Mouse (Mus musculus) embryonic facial prominence, embryonic 14.5 days (tissue): ENCODE data around the gene Smg9. TPM values are rescaled to one million over a fixed set of nuclear protein-coding genes. Genes with fewer than 3 reads are reported as not detected.
A peak's percentile ranks its signal among the peaks of the same experiment; 100 is the strongest.

Experiments
- ATAC-seq: fragments of 200-750 bp; cut with Nextera tagmentation; 2 replicates; pipeline ENCODE4 v1.8.0; 2017; ENCODE audit warnings: low read depth, moderate number of reproducible peaks, moderate TSS enrichment
- DNase-seq: peaks from one replicate; pipeline ENCODE4 v3.0.0-alpha.2; 2015; ENCODE audit warnings: low spot score
- H3K27ac ChIP-seq: fragments of 300-500 bp; sonication (generic); replicated peaks from 2 replicates; pipeline ENCODE4 v1.5.1; 2014; ENCODE audit warnings: low read depth, mild to moderate bottlenecking, low read length, moderate library complexity
- H3K27me3 ChIP-seq: fragments of 300-500 bp; sonication (generic); replicated peaks from 2 replicates; pipeline ENCODE4 v1.6.1; 2014; ENCODE audit warnings: low read length; ENCODE audit not compliant: control insufficient read depth, insufficient read depth
- H3K36me3 ChIP-seq: fragments of 300-500 bp; sonication (generic); 2 replicates; pipeline ENCODE4 v1.6.1; 2014; ENCODE audit warnings: low read length, mixed read lengths; ENCODE audit not compliant: control insufficient read depth, insufficient read depth
- H3K4me1 ChIP-seq: fragments of 300-500 bp; sonication (generic); 2 replicates; pipeline ENCODE4 v1.6.1; 2014; ENCODE audit warnings: antibody characterized with exemption, low read length; ENCODE audit not compliant: control insufficient read depth, insufficient read depth
- H3K4me2 ChIP-seq: fragments of 300-500 bp; sonication (generic); 2 replicates; pipeline ENCODE4 v1.6.1; 2014; ENCODE audit warnings: low read depth, mild to moderate bottlenecking, low read length, moderate library complexity, mixed read lengths
- H3K4me3 ChIP-seq: fragments of 300-500 bp; sonication (generic); 2 replicates; pipeline ENCODE4 v1.5.1; 2014; ENCODE audit warnings: low read depth, mild to moderate bottlenecking, low read length
- H3K9ac ChIP-seq: fragments of 300-500 bp; sonication (generic); 2 replicates; pipeline ENCODE4 v1.6.1; 2014; ENCODE audit warnings: low read depth, mild to moderate bottlenecking, low read length, moderate library complexity, mixed read lengths
- H3K9me3 ChIP-seq: fragments of 300-500 bp; sonication (generic); 2 replicates; pipeline ENCODE4 v1.6.1; 2016; ENCODE audit warnings: low read length; ENCODE audit not compliant: control insufficient read depth
- WGBS: fragments of 180-500 bp; shearing (Covaris S2); extraction: QIAGEN DNeasy Blood & Tissue Kit; methylation state at CpG from one replicate; pipeline ENCODE4 v1.1.7; 2014; 5-methylcytosine and 5-hydroxymethylcytosine counted together
- polyA plus RNA-seq: library from polyadenylated mRNA; unstranded; fragments of >200 nt; fragmentation: Nextera tagmentation; extraction: Ambion mirVana; gene quantifications from 2 replicates; pipeline ENCODE4 v1.2.1, GENCODE M21; 2014

Gene Smg9
- polyA plus RNA-seq, 1 experiment from 2014 or later = 17.6 TPM

- no peak overlapping the region for H3K27ac ChIP-seq
Measured at GRCm38 (mm10) chr7:24406528-24407344, 7.3 kb downstream of the Smg9 start.

GRCm38 (mm10) chr7:24408186-24408585, 8.8 kb downstream of the Smg9 start:
- no peaks in the 10 kb centered on the region for H3K27me3 ChIP-seq
- no peak for DNase-seq
- H3K9ac ChIP-seq = no peak overlapping the region
- peaks cover 31% of the 10 kb centered on the region; the same call in 1 of the 2 replicates for H3K36me3 ChIP-seq
- no peak overlapping the region for H3K27ac ChIP-seq
- 83% methylated on average over 9 of the region's 9 CpGs for WGBS
- no peak overlapping the region for H3K4me3 ChIP-seq
- no peak overlapping the region for H3K4me2 ChIP-seq
- no peaks in the 10 kb centered on the region for H3K9me3 ChIP-seq
- H3K4me1 ChIP-seq = no peaks in the 10 kb centered on the region; the same call in 1 of the 2 replicates
- no peak for ATAC-seq

More at GRCm38 (mm10) chr7:24406528-24407344, 7.3 kb downstream of the Smg9 start:
- no peaks in the 10 kb centered on the region for H3K9me3 ChIP-seq
- H3K4me2 ChIP-seq = no peak overlapping the region
- peaks cover 31% of the 10 kb centered on the region; the same call in 1 of the 2 replicates for H3K36me3 ChIP-seq
- H3K4me3 ChIP-seq = no peak overlapping the region
- WGBS = 40% methylated on average over 5 of the region's 5 CpGs
- no peaks in the 10 kb centered on the region; the same call in 1 of the 2 replicates for H3K4me1 ChIP-seq
- no peak for ATAC-seq
- peak overlapping the region; percentile 16; the same call in 1 of the 2 replicates for H3K9ac ChIP-seq
- peak; percentile 87 for DNase-seq
- H3K27me3 ChIP-seq = no peaks in the 10 kb centered on the region

- ATAC-seq (no peak), DNase-seq (no peak)
- Histone ChIP-seq H3K4me1 (no peaks in the 10 kb centered on the region; the same call in 1 of the 2 replicates), H3K4me2 (no peak overlapping the region), H3K27ac (no peak overlapping the region), H3K36me3 (peaks cover 20% of the 10 kb centered on the region; the same call in 1 of the 2 replicates), H3K27me3 (no peaks in the 10 kb centered on the region), H3K9ac (no peak overlapping the region), H3K9me3 (no peaks in the 10 kb centered on the region), H3K4me3 (no peak overlapping the region)
- 88% methylated on average over 6 of the region's 6 CpGs for WGBS
Measured at GRCm38 (mm10) chr7:24410123-24410522, 10.7 kb downstream of the Smg9 start.

- WGBS = 87% methylated on average over 3 of the region's 3 CpGs
- DNase-seq (no peak), ATAC-seq (no peak)
- Histone ChIP-seq H3K9me3 (no peaks in the 10 kb centered on the region), H3K4me1 (no peaks in the 10 kb centered on the region; the same call in 1 of the 2 replicates), H3K27ac (no peak overlapping the region), H3K36me3 (peaks cover 16% of the 10 kb centered on the region; the same call in 1 of the 2 replicates), H3K27me3 (no peaks in the 10 kb centered on the region), H3K4me2 (no peak overlapping the region), H3K9ac (no peak overlapping the region), H3K4me3 (no peak overlapping the region)
Measured at GRCm38 (mm10) chr7:24410831-24411230, 11.4 kb downstream of the Smg9 start.

GRCm38 (mm10) chr7:24413630-24414029, 14.2 kb downstream of the Smg9 start:
- H3K9me3 ChIP-seq = no peaks in the 10 kb centered on the region
- H3K27ac ChIP-seq = no peak overlapping the region
- peaks cover 19% of the 10 kb centered on the region; the same call in 1 of the 2 replicates for H3K36me3 ChIP-seq
- no peak overlapping the region for H3K4me2 ChIP-seq
- no peak for DNase-seq
- H3K9ac ChIP-seq = no peak overlapping the region
- WGBS = 71% methylated on average over 2 of the region's 3 CpGs
- no peaks in the 10 kb centered on the region for H3K4me1 ChIP-seq
- no peak overlapping the region for H3K4me3 ChIP-seq
- H3K27me3 ChIP-seq = no peaks in the 10 kb centered on the region
- ATAC-seq = peak; percentile 38; the same call in 1 of the 2 replicates

- H3K27ac ChIP-seq = no peak overlapping the region
- no peaks in the 10 kb centered on the region for H3K27me3 ChIP-seq
- no peaks in the 10 kb centered on the region for H3K4me1 ChIP-seq
- WGBS = 83% methylated on average over 7 of the region's 7 CpGs
- ATAC-seq (no peak), DNase-seq (no peak)
- no peak overlapping the region for H3K9ac ChIP-seq
- H3K4me3 ChIP-seq = no peak overlapping the region
- H3K9me3 ChIP-seq = no peaks in the 10 kb centered on the region
- H3K36me3 ChIP-seq = peaks cover 17% of the 10 kb centered on the region; the same call in 1 of the 2 replicates
- H3K4me2 ChIP-seq = no peak overlapping the region
Measured at GRCm38 (mm10) chr7:24415261-24415660, 15.8 kb downstream of the Smg9 start.

DNA sequence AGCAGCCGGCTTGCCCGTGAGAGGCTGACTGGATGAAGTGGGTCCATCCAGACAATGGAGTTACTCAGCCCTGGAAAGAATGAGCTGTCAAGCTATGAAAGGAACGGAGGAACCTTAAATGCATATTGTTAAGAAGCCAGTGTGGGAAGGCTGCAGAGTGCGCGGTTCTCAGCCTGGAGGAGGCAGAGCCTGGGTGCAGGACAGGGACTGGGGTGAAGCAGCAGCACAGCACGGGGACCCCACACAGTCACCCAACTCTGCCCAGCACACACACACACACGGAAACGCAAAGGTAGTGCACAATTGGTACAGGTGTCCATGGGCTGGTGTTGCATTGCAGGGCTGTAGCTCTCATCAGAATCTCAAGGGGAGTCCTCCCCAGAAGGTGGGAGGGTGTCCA, 20.2 kb downstream of the Smg9 start:
- Histone ChIP-seq H3K9ac (no peak overlapping the region), H3K4me3 (no peak overlapping the region), H3K9me3 (no peaks in the 10 kb centered on the region), H3K27me3 (no peaks in the 10 kb centered on the region), H3K4me1 (no peaks in the 10 kb centered on the region), H3K36me3 (peaks cover 37% of the 10 kb centered on the region), H3K4me2 (no peak overlapping the region), H3K27ac (no peak overlapping the region)
- ATAC-seq (no peak), DNase-seq (no peak)
- 90% methylated on average over 8 of the region's 8 CpGs for WGBS

DNA sequence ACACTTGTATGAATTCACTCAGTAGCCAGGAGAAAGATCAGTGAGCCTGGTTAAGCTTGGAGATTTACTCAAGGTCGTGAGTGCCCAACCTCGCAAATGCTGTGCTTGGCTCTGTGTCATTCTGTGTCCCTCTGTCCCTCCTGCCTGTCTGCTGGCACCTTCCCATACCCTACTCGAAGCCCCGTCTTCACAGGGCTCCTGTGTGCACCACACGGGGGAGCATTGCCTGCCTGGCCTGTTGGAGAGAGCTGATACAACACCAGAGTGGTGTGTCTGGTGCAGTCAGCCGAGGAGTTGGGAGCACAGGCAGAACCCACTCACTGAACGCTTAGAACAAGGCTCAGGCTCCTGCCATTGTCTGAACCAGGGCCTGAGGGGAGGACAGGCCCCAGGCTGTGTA, 22.2 kb downstream of the Smg9 start:
- DNase-seq = no peak
- WGBS = 78% methylated on average over 7 of the region's 7 CpGs

More for the DNA sequence above, 22.2 kb downstream of the Smg9 start:
- Histone ChIP-seq H3K4me1 (no peaks in the 10 kb centered on the region), H3K4me2 (no peak overlapping the region), H3K36me3 (peaks cover 27% of the 10 kb centered on the region), H3K27ac (no peak overlapping the region), H3K4me3 (no peak overlapping the region), H3K27me3 (no peaks in the 10 kb centered on the region), H3K9ac (no peak overlapping the region), H3K9me3 (no peaks in the 10 kb centered on the region)
- ATAC-seq = no peak
